Mouse (Mus musculus) megakaryocyte, embryonic 14.5 days (primary cell): ENCODE data around the gene Tex33.

Source experiments
- FLI1 ChIP-seq: IDR thresholded peaks from 2 replicates; pipeline ENCODE4 v1.6.1; 2012; ENCODE audit warnings: low read length, inconsistent platforms, mixed read lengths
- GATA1 ChIP-seq: IDR thresholded peaks from 3 replicates; pipeline ENCODE4 v1.6.1; 2012; ENCODE audit warnings: mixed read lengths, low read length, inconsistent platforms, borderline replicate concordance

DNA sequence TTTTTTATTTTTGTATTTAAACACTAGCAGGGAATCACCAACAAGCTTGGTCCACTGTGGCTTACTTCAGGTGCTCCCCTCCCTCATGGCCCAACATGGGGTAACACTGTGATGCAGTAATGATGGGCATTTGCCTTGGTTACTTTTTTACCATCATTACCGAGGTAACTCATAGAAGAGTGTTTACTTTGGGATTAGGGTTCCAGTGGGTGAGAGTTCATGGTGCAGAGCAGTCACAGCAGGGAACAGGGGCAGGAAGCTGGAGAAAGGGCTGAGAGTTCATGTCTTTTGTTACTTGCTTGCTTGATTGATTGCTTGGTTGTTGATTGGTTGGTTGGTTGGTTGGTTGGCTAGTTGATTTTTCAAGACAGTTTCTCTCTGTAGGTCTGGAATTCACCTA, 52.0 kb downstream of the Tex33 start:
- TF ChIP-seq GATA1: no peak
- no peak for TF ChIP-seq FLI1
